Mouse (Mus musculus) hindbrain, embryonic 11.5 days (tissue): ENCODE results near the gene Thbs4. TPM values are rescaled to one million over a fixed set of nuclear protein-coding genes. Genes with fewer than 3 reads are reported as not detected.
"Not testable (repeated sequence)": the region's sequence is repeated elsewhere in the genome, so short reads cannot be mapped to it uniquely, and the experiment has no call there.

ENCODE experiments used
- ATAC-seq: fragments of 200-750 bp; cut with Nextera tagmentation; 2 replicates; pipeline ENCODE4 v1.8.0; 2017; ENCODE audit warnings: mild to moderate bottlenecking, moderate TSS enrichment, moderate library complexity; ENCODE audit not compliant: low FRiP score
- DNase-seq: peaks from one replicate; pipeline ENCODE4 v3.0.0-alpha.2; 2015; ENCODE audit warnings: low spot score
- H3K27ac ChIP-seq: fragments of 300-500 bp; sonication (generic); 2 replicates; pipeline ENCODE4 v1.5.1; 2014; ENCODE audit warnings: mild to moderate bottlenecking, low read depth, low read length
- H3K27me3 ChIP-seq: fragments of 300-500 bp; sonication (generic); 2 replicates; pipeline ENCODE4 v1.6.1; 2014; ENCODE audit warnings: mild to moderate bottlenecking, low read length, moderate library complexity, mixed read lengths; ENCODE audit not compliant: control insufficient read depth, insufficient read depth
- H3K36me3 ChIP-seq: fragments of 300-500 bp; sonication (generic); 2 replicates; pipeline ENCODE4 v1.6.1; 2014; ENCODE audit warnings: mild to moderate bottlenecking, low read length, moderate library complexity, mixed read lengths; ENCODE audit not compliant: control insufficient read depth, insufficient read depth
- H3K4me1 ChIP-seq: fragments of 300-500 bp; sonication (generic); replicated peaks from 2 replicates; pipeline ENCODE4 v1.6.1; 2014; ENCODE audit warnings: low read length, mixed read lengths; ENCODE audit not compliant: control insufficient read depth, insufficient read depth
- H3K4me2 ChIP-seq: fragments of 300-500 bp; sonication (generic); replicated peaks from 2 replicates; pipeline ENCODE4 v1.6.1; 2014; ENCODE audit warnings: mild to moderate bottlenecking, low read depth, low read length
- H3K4me3 ChIP-seq: fragments of 300-500 bp; sonication (generic); 2 replicates; pipeline ENCODE4 v1.5.1; 2014; ENCODE audit warnings: low read depth, low read length
- H3K9ac ChIP-seq: fragments of 300-500 bp; sonication (generic); 2 replicates; pipeline ENCODE4 v1.6.1; 2014; ENCODE audit warnings: low read depth, low read length
- H3K9me3 ChIP-seq: fragments of 300-500 bp; sonication (generic); 2 replicates; pipeline ENCODE4 v1.6.1; 2016; ENCODE audit warnings: low read length; ENCODE audit not compliant: control insufficient read depth
- WGBS: fragments of 180-500 bp; shearing (Covaris S2); extraction: QIAGEN DNeasy Blood & Tissue Kit; methylation state at CpG from one replicate; pipeline ENCODE4 v1.1.7; 2014; 5-methylcytosine and 5-hydroxymethylcytosine counted together
- polyA plus RNA-seq: library from polyadenylated mRNA; unstranded; fragments of >200 nt; fragmentation: Nextera tagmentation; extraction: Ambion mirVana; gene quantifications from 2 replicates; pipeline ENCODE4 v1.2.1, GENCODE M21; 2014

Thbs4 gene
- polyA plus RNA-seq: 1.7 and 2.1 TPM in 2 replicates

GRCm38 (mm10) chr13:92794462-92795214 is at the start of gene Thbs4:
Thbs4 (minus strand) TSS chr13:92794818.
- H3K36me3 ChIP-seq: no peaks in the 10 kb centered on the region
- peak within 1 kb of the TSS; percentile 57 for H3K4me2 ChIP-seq
- 10% methylated on average over 39 of the region's 45 CpGs for WGBS
- DNase-seq (peak; percentile 47), ATAC-seq (peak; percentile 84)
- H3K4me3 ChIP-seq: peak within 1 kb of the TSS; percentile 34
- no peaks in the 10 kb centered on the region for H3K9me3 ChIP-seq
- peak within 1 kb of the TSS; percentile 45; the same call in 1 of the 2 replicates for H3K9ac ChIP-seq
- H3K27me3 ChIP-seq: peaks cover 10% of the 10 kb centered on the region
- no peak within 1 kb of the TSS for H3K27ac ChIP-seq
- 0 out of 2 replicates have a peak, but pooled peaks cover 3% of the 10 kb centered on the region for H3K4me1 ChIP-seq

DNA sequence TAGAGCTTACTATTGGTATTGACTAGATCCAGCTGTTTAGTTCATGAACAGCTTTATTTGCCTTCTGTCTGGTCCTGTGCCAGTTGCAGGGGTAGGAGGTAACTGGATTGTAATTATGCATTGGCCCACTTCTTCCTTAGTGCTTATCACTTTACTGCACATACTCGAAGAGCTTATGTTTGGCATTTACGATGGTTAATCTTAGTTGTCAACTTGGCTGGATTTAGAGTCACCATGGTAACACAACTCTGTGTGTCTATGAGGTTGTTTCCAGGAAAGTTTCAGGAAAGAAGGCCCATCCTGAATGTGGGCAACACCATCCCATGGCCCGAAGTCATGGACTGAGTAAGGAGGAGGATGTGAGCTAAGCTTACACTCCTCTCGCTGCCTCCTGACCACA is 38.5 kb upstream of the Thbs4 start:
- ATAC-seq (no peak), DNase-seq (no peak)
- Histone ChIP-seq H3K4me2 (no peak overlapping the region), H3K9ac (no peak overlapping the region), H3K4me1 (no peaks in the 10 kb centered on the region), H3K27me3 (no peaks in the 10 kb centered on the region), H3K4me3 (no peak overlapping the region), H3K27ac (no peak overlapping the region), H3K36me3 (no peaks in the 10 kb centered on the region), H3K9me3 (no peaks in the 10 kb centered on the region)
- WGBS: 99% methylated on average over 4 of the region's 4 CpGs

GRCm38 (mm10) chr13:92828820-92829219 is 34.2 kb upstream of the Thbs4 start:
- Histone ChIP-seq H3K4me3 (no peak overlapping the region), H3K4me2 (no peak overlapping the region), H3K9me3 (no peaks in the 10 kb centered on the region), H3K27ac (no peak overlapping the region), H3K4me1 (no peaks in the 10 kb centered on the region), H3K9ac (no peak overlapping the region), H3K27me3 (no peaks in the 10 kb centered on the region), H3K36me3 (no peaks in the 10 kb centered on the region)
- 75% methylated on average over 10 of the region's 10 CpGs for WGBS
- ATAC-seq (no peak), DNase-seq (no peak)

DNA sequence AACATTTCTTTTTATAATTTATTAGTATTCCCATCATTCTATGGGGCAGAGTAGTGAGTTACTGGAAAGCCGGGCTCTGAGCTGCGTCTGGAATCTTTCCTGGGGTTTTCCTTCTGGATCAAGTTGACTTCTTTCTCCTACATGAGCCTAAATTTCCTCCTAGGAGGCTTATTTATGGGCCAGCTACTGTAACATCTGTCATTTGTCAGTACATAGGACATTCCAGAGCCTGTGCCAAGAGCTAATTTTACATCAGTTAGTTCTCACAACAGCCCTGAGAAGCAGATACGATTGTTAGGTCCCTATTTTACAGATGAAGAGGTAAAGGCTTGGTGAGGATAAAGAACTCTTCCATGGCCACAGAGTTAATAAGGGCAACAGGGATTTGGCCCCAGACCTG is 22.7 kb upstream of the Thbs4 start:
- H3K27me3 ChIP-seq: no peaks in the 10 kb centered on the region
- H3K4me3 ChIP-seq: no peak overlapping the region
- DNase-seq: no peak
- ATAC-seq: no peak
- no peaks in the 10 kb centered on the region for H3K9me3 ChIP-seq
- H3K36me3 ChIP-seq: no peaks in the 10 kb centered on the region
- no peaks in the 10 kb centered on the region for H3K4me1 ChIP-seq
- H3K4me2 ChIP-seq: no peak overlapping the region
- H3K27ac ChIP-seq: no peak overlapping the region
- no peak overlapping the region for H3K9ac ChIP-seq
- WGBS: 84% methylated on average over 3 of the region's 3 CpGs

- no peak overlapping the region for H3K27ac ChIP-seq
- DNase-seq: no peak
- H3K4me1 ChIP-seq: no peaks in the 10 kb centered on the region
- H3K9ac ChIP-seq: no peak overlapping the region
- WGBS: 90% methylated on average over 5 of the region's 5 CpGs
- H3K4me3 ChIP-seq: no peak overlapping the region
- H3K27me3 ChIP-seq: no peaks in the 10 kb centered on the region
- no peaks in the 10 kb centered on the region for H3K9me3 ChIP-seq
- H3K4me2 ChIP-seq: no peak overlapping the region
- no peak for ATAC-seq
- H3K36me3 ChIP-seq: no peaks in the 10 kb centered on the region
Measured at GRCm38 (mm10) chr13:92816329-92816728, 21.7 kb upstream of the Thbs4 start.

DNA sequence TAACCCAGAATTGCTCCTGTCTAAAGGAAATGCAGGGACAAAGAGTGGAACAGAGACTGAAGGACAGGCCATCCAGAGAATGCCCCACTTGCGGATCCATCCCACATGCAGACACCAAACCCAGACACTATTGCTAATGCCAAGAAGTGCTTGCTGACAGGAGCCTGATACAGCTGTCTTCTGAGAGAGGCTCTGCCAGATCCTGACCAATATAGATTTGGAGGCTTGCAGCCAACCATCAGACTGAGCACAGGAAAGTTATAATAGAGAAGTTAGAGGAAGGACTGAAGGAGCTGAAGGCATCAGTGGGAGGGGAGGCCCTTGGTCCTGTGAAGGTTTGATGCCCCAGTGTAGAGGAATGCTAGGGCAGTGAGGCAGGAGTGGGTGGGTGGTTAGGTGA is 16.0 kb upstream of the Thbs4 start:
- not testable (repeated sequence) for H3K4me3 ChIP-seq, ATAC-seq, DNase-seq, H3K4me1 ChIP-seq, H3K9me3 ChIP-seq, H3K36me3 ChIP-seq, H3K4me2 ChIP-seq, H3K27ac ChIP-seq, H3K9ac ChIP-seq, H3K27me3 ChIP-seq
- 96% methylated on average over 1 of the region's 1 CpGs for WGBS

DNA sequence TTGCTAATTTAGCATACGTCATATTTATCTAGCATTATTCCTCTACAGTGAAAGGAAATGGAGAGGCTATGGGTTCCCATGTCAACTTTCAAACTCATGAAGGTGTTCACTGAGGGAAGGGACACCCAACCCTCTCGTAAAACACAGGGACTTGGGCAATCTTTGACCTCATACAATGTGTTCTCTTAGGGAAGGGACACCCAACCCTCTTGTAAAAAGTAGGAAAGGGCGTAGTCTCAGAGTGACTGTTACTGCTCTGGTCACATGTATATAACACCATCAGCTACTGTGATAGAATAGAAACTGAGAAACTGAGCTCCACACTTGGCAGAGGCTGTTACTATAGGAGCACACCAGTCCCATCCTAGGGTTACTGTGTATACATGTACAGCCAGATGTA is 13.2 kb upstream of the Thbs4 start:
- Histone ChIP-seq H3K4me1 (no peaks in the 10 kb centered on the region), H3K4me2 (no peak overlapping the region), H3K9me3 (no peaks in the 10 kb centered on the region), H3K9ac (no peak overlapping the region), H3K4me3 (no peak overlapping the region), H3K36me3 (no peaks in the 10 kb centered on the region), H3K27me3 (no peaks in the 10 kb centered on the region), H3K27ac (no peak overlapping the region)
- ATAC-seq (no peak), DNase-seq (no peak)
- WGBS: 93% methylated on average over 3 of the region's 3 CpGs

- no peak overlapping the region for H3K4me3 ChIP-seq
- H3K4me2 ChIP-seq: no peak overlapping the region
- H3K27me3 ChIP-seq: no peaks in the 10 kb centered on the region
- H3K36me3 ChIP-seq: no peaks in the 10 kb centered on the region
- no peak for ATAC-seq
- no peaks in the 10 kb centered on the region for H3K4me1 ChIP-seq
- no peak for DNase-seq
- H3K9ac ChIP-seq: no peak overlapping the region
- H3K27ac ChIP-seq: no peak overlapping the region
- H3K9me3 ChIP-seq: no peaks in the 10 kb centered on the region
Measured at GRCm38 (mm10) chr13:92806785-92807184, 12.2 kb upstream of the Thbs4 start.

GRCm38 (mm10) chr13:92799306-92799925 is 4.8 kb upstream of the Thbs4 start:
- WGBS: 87% methylated on average over 7 of the region's 7 CpGs
- Histone ChIP-seq H3K27me3 (peaks cover 5% of the 10 kb centered on the region), H3K4me1 (0 out of 2 replicates have a peak, but pooled peaks cover 2% of the 10 kb centered on the region), H3K27ac (no peak overlapping the region), H3K9ac (no peak overlapping the region), H3K9me3 (no peaks in the 10 kb centered on the region), H3K4me3 (no peak overlapping the region), H3K4me2 (no peak overlapping the region), H3K36me3 (no peaks in the 10 kb centered on the region)
- no peak for DNase-seq
- no peak for ATAC-seq
